Mouse (Mus musculus): ENCODE measurements around the gene Sytl4. TPM values are rescaled to one million over a fixed set of nuclear protein-coding genes. Genes with fewer than 3 reads are reported as not detected.

The Sytl4 gene
- polyA plus RNA-seq, 1 experiment from 2014 or later = 3.6 TPM

DNA sequence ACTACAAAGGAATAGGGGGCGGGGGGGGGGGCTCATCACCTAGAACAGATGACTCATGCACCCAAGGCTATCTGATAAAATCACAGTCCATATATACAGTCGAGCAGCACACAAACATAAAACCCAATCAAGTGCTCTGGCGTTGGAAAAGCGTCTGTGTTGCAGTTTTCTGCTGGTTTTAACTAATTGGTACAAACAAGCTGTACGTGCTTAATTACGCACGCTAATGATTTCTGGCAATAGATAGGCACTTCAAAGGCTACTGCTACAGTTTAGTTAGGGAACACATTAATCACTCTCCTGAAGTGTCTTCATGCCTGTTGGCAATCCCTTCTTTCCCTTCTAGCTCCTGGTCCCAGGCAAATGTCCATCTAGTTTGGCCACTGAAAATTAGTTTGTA, 27.0 kb downstream of the Sytl4 start:
- WGBS = 44% methylated on average over 7 of the region's 7 CpGs
- no peak overlapping the region for H3K27ac ChIP-seq (replicated peaks)
- ATAC-seq (ENCODE audit: low FRiP score, low TSS enrichment) (no peak), DNase-seq (ENCODE audit: low spot score) (no peak)
- H3K4me3 ChIP-seq (ENCODE audit: low read depth, low read length) = no peak overlapping the region
- no peak overlapping the region for H3K4me2 ChIP-seq (replicated peaks; ENCODE audit: low read depth)
- no peaks in the 10 kb centered on the region for H3K36me3 ChIP-seq (ENCODE audit: control insufficient read depth, insufficient read depth, low read length)
- no peaks in the 10 kb centered on the region for H3K4me1 ChIP-seq (replicated peaks; ENCODE audit: control insufficient read depth, insufficient read depth)
- H3K27me3 ChIP-seq (ENCODE audit: control insufficient read depth, insufficient read depth, low read length) = no peaks in the 10 kb centered on the region
- no peaks in the 10 kb centered on the region for H3K9me3 ChIP-seq (ENCODE audit: control insufficient read depth, low read length)
- no peak overlapping the region for H3K9ac ChIP-seq (ENCODE audit: low read length)
- TF ChIP-seq EP300 (optimal IDR thresholded peaks at IDR 0.05) (no peak), CTCF (IDR thresholded peaks at IDR 0.05; ENCODE audit: low read depth) (no peak)

DNA sequence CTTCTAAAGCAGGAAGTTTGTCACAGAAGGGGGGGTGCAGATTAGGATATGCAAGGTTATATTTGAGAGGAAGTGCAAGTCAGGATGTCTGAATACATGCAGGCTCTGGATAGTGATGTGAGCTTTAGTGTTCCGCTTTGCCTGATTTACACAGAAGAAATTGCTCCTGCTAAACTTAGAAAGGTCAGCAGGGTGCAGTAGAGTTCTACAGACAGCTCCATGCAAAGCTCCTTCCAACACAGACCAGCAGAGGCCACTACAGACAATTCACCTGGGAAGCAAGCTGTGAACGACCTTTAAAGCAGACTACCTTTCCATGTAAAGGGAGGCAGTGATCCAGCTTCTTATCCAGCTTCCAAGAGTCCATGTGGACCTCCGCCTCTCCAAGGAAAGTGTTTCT, 34.2 kb downstream of the Sytl4 start:
- Histone ChIP-seq H3K4me1 (replicated peaks; ENCODE audit: control insufficient read depth, insufficient read depth) (no peaks in the 10 kb centered on the region), H3K27ac (replicated peaks) (no peak overlapping the region), H3K36me3 (ENCODE audit: control insufficient read depth, insufficient read depth, low read length) (no peaks in the 10 kb centered on the region), H3K9me3 (ENCODE audit: control insufficient read depth, low read length) (no peaks in the 10 kb centered on the region), H3K4me3 (ENCODE audit: low read depth, low read length) (no peak overlapping the region), H3K9ac (ENCODE audit: low read length) (no peak overlapping the region), H3K4me2 (replicated peaks; ENCODE audit: low read depth) (no peak overlapping the region), H3K27me3 (ENCODE audit: control insufficient read depth, insufficient read depth, low read length) (no peaks in the 10 kb centered on the region)
- ATAC-seq (ENCODE audit: low FRiP score, low TSS enrichment) (peak; percentile 74), DNase-seq (ENCODE audit: low spot score) (peak; percentile 53)
- WGBS = 34% methylated on average over 3 of the region's 3 CpGs
- peak; percentile 98 for TF ChIP-seq CTCF (IDR thresholded peaks at IDR 0.05; ENCODE audit: low read depth)
- TF ChIP-seq EP300 (optimal IDR thresholded peaks at IDR 0.05) = no peak

DNA sequence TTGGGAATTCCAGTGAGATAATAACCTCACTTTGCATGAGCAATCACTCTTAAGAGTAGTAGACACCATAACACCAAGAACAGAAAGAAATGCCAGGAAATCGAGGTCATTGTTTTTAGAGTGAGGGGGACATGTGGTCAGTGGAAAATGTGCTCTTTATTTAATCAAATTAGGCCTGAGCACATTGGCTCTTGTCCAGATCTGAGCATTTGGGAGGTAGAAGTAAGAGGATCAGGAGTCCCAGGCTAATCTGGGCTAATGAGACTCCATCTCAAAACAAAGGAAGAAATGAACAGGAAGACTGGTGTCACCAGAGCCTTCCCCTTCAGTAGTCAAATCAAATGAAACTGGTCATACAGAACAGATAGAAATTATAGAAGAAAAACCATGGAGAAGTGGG, 42.1 kb downstream of the Sytl4 start:
- H3K4me2 ChIP-seq (replicated peaks; ENCODE audit: low read depth) = no peak overlapping the region
- 36% methylated on average over 1 of the region's 1 CpGs for WGBS

DNA sequence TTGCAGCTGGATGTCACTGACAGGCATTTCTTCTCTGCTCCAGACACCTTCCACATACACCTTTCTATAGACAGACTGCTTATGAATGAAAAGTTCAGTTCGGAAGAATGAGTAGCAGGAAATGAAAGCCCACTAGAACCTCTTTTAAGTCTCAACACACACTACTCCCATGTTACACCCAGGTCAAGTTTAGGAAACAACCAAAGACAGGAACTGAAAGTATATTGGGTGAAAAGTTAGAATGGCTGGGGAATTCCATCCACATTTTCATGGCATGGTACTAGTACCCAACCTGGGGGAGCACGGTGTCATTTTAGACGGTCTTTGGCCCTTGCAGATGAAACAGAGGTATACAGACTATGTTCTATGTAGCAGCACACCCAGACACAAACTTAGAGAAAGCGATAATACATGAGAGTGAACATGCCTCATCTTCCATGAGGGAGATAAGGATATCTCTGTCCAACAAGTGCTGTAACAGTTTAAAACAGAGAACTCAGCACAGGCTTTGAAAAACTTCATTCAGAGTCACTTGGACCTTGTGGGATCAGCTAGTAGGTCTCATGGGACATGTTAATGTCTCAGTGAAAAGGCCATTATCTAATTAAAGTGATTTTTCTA, 44.9 kb downstream of the Sytl4 start:
- H3K36me3 ChIP-seq (ENCODE audit: control insufficient read depth, insufficient read depth, low read length) = no peaks in the 10 kb centered on the region
- WGBS = 82% methylated on average over 4 of the region's 4 CpGs
- no peak overlapping the region for H3K27ac ChIP-seq (replicated peaks)
- ATAC-seq (ENCODE audit: low FRiP score, low TSS enrichment) (no peak), DNase-seq (ENCODE audit: low spot score) (no peak)
- H3K9me3 ChIP-seq (ENCODE audit: control insufficient read depth, low read length) = no peaks in the 10 kb centered on the region
- TF ChIP-seq EP300 (optimal IDR thresholded peaks at IDR 0.05) (no peak), CTCF (IDR thresholded peaks at IDR 0.05; ENCODE audit: low read depth) (no peak)
- H3K9ac ChIP-seq (ENCODE audit: low read length) = no peak overlapping the region
- no peaks in the 10 kb centered on the region for H3K4me1 ChIP-seq (replicated peaks; ENCODE audit: control insufficient read depth, insufficient read depth)
- H3K4me3 ChIP-seq (ENCODE audit: low read depth, low read length) = no peak overlapping the region
- H3K4me2 ChIP-seq (replicated peaks; ENCODE audit: low read depth) = no peak overlapping the region
- no peaks in the 10 kb centered on the region for H3K27me3 ChIP-seq (ENCODE audit: control insufficient read depth, insufficient read depth, low read length)

More for the DNA sequence above, 42.1 kb downstream of the Sytl4 start:
- Histone ChIP-seq H3K27me3 (ENCODE audit: control insufficient read depth, insufficient read depth, low read length) (no peaks in the 10 kb centered on the region), H3K4me3 (ENCODE audit: low read depth, low read length) (no peak overlapping the region), H3K9me3 (ENCODE audit: control insufficient read depth, low read length) (no peaks in the 10 kb centered on the region), H3K4me1 (replicated peaks; ENCODE audit: control insufficient read depth, insufficient read depth) (no peaks in the 10 kb centered on the region), H3K27ac (replicated peaks) (no peak overlapping the region), H3K9ac (ENCODE audit: low read length) (no peak overlapping the region), H3K36me3 (ENCODE audit: control insufficient read depth, insufficient read depth, low read length) (no peaks in the 10 kb centered on the region)
- no peak for ATAC-seq (ENCODE audit: low FRiP score, low TSS enrichment)
- TF ChIP-seq EP300 (optimal IDR thresholded peaks at IDR 0.05) (no peak), CTCF (IDR thresholded peaks at IDR 0.05; ENCODE audit: low read depth) (no peak)
- DNase-seq (ENCODE audit: low spot score) = no peak

DNA sequence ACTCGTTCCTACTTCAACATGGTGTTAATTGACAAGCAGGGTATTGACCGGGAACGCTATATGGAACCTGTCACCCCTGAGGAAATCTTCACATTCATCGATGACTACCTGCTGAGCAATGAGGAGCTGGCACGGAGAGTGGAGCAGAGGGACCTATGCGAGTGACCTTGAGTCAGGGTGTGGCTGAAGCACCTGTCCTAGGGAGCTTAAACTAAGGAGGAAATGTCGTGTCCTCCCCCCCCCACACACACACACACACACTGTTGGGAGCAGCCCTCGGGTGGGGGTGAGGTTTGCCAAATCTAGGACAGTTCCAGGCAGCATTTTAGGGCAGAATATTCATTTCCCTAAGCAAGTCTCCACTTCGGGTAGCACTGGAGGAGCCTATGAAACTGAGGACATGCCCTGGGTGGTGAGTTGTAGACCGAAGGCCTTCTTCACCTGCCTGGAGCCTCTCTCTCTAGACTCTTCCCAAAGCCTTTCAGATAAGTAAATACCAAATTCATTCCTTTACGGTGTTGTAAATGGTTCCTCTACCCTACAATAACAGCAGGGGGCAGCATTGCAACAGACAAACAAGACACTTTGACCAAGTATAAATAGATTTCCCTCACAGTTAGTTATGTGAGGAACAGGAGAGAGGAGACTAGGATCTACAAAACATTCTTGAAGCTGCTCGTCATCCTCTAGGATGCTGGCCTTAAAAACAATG, 50.2 kb downstream of the Sytl4 start:
- ATAC-seq (ENCODE audit: low FRiP score, low TSS enrichment) (peak; percentile 71), DNase-seq (ENCODE audit: low spot score) (peak; percentile 14)
- TF ChIP-seq CTCF (IDR thresholded peaks at IDR 0.05; ENCODE audit: low read depth) (peak; percentile 77), EP300 (optimal IDR thresholded peaks at IDR 0.05) (no peak)
- H3K27ac ChIP-seq (replicated peaks) = no peak overlapping the region
- no peaks in the 10 kb centered on the region for H3K4me1 ChIP-seq (replicated peaks; ENCODE audit: control insufficient read depth, insufficient read depth)
- no peak overlapping the region for H3K9ac ChIP-seq (ENCODE audit: low read length)
- H3K9me3 ChIP-seq (ENCODE audit: control insufficient read depth, low read length) = no peaks in the 10 kb centered on the region
- H3K4me3 ChIP-seq (ENCODE audit: low read depth, low read length) = no peak overlapping the region
- 51% methylated on average over 12 of the region's 12 CpGs for WGBS
- no peaks in the 10 kb centered on the region for H3K36me3 ChIP-seq (ENCODE audit: control insufficient read depth, insufficient read depth, low read length)
- H3K4me2 ChIP-seq (replicated peaks; ENCODE audit: low read depth) = no peak overlapping the region
- no peaks in the 10 kb centered on the region for H3K27me3 ChIP-seq (ENCODE audit: control insufficient read depth, insufficient read depth, low read length)

DNA sequence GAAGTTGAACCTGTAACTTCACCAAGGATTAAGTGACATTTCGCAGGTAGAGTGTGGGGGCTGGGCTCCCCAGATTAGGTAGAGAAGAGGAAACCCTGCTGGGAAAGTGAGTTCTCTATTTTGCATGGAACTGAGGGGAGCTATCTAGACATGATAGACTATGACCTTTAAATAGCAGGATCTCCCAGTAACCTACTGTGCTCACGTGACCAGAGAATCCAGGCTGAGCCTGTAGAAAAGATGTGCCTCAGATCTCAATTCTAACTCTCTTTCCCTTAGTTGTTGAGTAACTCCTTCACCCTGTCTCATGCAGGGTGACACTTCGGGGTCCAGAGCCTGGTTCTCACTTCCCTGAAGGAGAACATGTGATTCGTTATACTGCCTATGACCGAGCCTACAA, 54.9 kb downstream of the Sytl4 start:
- Histone ChIP-seq H3K9me3 (ENCODE audit: control insufficient read depth, low read length) (no peaks in the 10 kb centered on the region), H3K27ac (replicated peaks) (no peak overlapping the region), H3K36me3 (ENCODE audit: control insufficient read depth, insufficient read depth, low read length) (no peaks in the 10 kb centered on the region), H3K4me2 (replicated peaks; ENCODE audit: low read depth) (no peak overlapping the region), H3K27me3 (ENCODE audit: control insufficient read depth, insufficient read depth, low read length) (no peaks in the 10 kb centered on the region), H3K9ac (ENCODE audit: low read length) (no peak overlapping the region), H3K4me3 (ENCODE audit: low read depth, low read length) (no peak overlapping the region), H3K4me1 (replicated peaks; ENCODE audit: control insufficient read depth, insufficient read depth) (no peaks in the 10 kb centered on the region)
- DNase-seq (ENCODE audit: low spot score) = no peak
- TF ChIP-seq CTCF (IDR thresholded peaks at IDR 0.05; ENCODE audit: low read depth) = no peak
- TF ChIP-seq EP300 (optimal IDR thresholded peaks at IDR 0.05) = no peak
- ATAC-seq (ENCODE audit: low FRiP score, low TSS enrichment) = no peak
- WGBS = 72% methylated on average over 5 of the region's 5 CpGs
